Mouse (Mus musculus): ENCODE data around the gene Ift52. TPM values are rescaled to one million over a fixed set of nuclear protein-coding genes. Genes with fewer than 3 reads are reported as not detected.

Ift52 gene
- polyA plus RNA-seq, 2 experiments from 2014 or later: 63.3 to 68.6 TPM

- no peak for ATAC-seq
Measured at GRCm38 (mm10) chr2:163075234-163075633, 58.1 kb downstream of the Ift52 start.

DNA sequence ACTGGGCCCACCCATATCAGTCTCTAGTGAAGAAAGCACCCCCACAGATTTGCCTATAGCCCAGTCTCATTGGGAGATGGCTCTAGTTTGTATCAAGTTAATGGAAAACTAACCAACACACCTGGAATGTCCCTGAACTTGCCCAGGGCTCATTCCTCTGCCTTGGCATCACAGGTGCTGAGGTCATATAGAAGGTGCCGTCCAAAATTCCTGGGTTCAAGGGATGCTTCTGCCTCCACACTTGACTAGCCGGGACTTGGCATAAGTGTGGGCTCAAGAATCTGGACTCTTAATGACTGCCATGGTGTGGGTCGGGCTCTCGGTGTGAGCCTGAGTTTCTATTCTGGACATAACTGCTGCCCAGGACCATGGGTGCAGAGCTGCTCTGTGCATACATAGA is 61.9 kb downstream of the Ift52 start:
- ATAC-seq: no peak

GRCm38 (mm10) chr2:163082591-163082990 is 65.4 kb downstream of the Ift52 start:
- no peak for ATAC-seq

GRCm38 (mm10) chr2:163084519-163084918 is 67.4 kb downstream of the Ift52 start:
- ATAC-seq: no peak

DNA sequence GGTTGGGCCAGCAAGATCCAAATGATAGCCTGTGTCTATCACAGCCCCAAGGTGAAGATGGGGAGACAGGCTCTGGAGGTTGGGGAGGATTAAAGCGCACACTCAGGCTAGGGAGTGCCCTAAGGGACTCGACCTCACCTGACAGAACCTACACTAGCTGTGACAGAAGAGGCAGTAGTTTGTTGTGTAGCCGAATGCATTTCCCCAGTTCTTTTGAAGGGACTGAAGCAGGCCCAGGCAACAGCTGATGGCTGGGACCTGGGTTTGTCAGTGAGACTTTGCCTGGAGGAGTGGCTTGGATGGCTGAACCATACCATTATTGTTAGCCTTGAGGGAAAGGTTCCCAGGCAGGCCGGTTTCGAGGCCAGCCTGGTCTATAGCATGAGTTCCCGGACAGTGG is 67.9 kb downstream of the Ift52 start:
- no peak for ATAC-seq

- no peak for ATAC-seq
Measured at GRCm38 (mm10) chr2:163086561-163086960, 69.4 kb downstream of the Ift52 start.

- ATAC-seq: no peak
Measured at GRCm38 (mm10) chr2:163087728-163088127, 70.6 kb downstream of the Ift52 start, which contains the start of gene Gtsf1l. Gene Gtsf1l, minus strand, starts transcription at chr2:163087855.

GRCm38 (mm10) chr2:163089475-163090123 is 72.4 kb downstream of the Ift52 start:
- no peak for ATAC-seq

DNA sequence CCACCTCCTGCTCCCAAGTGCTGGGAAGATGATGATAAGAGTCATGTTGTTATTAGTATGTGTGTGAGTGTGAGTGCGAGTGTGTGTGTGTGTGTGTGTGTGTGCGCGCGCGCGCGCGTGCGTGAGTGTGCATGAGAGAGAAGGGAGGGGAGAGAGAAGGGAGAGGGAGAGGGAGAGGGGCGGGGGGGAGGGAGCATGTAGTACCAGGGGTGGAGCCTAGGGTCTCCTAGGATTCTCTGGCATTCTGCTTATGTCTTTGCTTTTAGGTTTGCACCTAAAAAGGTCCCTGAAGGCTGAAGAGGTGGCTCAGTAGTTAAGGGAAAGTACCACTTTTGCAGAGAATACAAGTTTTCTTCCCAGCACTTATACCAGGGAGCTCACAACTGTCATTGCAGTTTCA is 77.8 kb downstream of the Ift52 start:
- ATAC-seq: no peak

Other genes with a start within 250 kb of the Ift52 start
- gene Srsf6, start 85.8 kb upstream of the Ift52 start, polyA plus RNA-seq (2017; shearing (Covaris generic)): 10 to 100 TPM; 21.3 to 37.8 TPM
- gene L3mbtl1, start 73.9 kb upstream of the Ift52 start, polyA plus RNA-seq (2017; shearing (Covaris generic)): under 1 TPM in 1 of 2 experiments, not detected in 1; 0.15 TPM
- not detected for gene Sgk2, start 30.0 kb upstream of the Ift52 start, polyA plus RNA-seq (2017; shearing (Covaris generic))
- 1 to 10 TPM; 3.4 to 4.4 TPM for gene Mybl2, start 37.3 kb downstream of the Ift52 start, polyA plus RNA-seq (2017; shearing (Covaris generic))
- gene Gtsf1l, start 70.5 kb downstream of the Ift52 start, polyA plus RNA-seq (2017; shearing (Covaris generic)): not detected
- 1 to 10 TPM; 6.4 to 6.5 TPM for gene Tox2, start 185.8 kb downstream of the Ift52 start, polyA plus RNA-seq (2017; shearing (Covaris generic))

Data from CD4-positive, CD25-positive, alpha-beta regulatory T cell, adult 4 months (primary cell).